Mouse (Mus musculus): ENCODE results near the gene Srp9. TPM values are rescaled to one million over a fixed set of nuclear protein-coding genes. Genes with fewer than 3 reads are reported as not detected.

Gene Srp9
- polyA plus RNA-seq, 1 experiment, result 81.2 TPM

DNA sequence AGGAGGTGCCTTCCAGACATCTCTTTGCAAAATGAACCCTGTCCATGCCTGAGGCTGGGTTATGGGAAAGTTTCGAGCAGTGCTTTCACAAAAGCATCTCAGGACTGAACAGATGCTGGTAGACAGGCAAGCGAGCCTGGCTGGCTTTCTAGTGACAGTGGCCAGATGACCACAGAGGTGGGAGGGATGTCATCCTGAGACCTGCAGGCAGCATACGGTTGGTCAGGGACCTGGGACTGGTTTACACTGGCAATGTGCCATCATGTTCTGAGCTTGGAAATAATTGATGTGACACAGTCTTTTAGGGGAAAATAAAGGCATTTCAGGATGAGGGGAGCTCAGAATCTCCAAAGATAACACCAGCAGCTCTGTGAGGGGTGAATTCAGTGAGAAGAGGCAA is 19.5 kb upstream of the Srp9 start:
- DNase-seq (ENCODE audit: low spot score), result no peak

DNA sequence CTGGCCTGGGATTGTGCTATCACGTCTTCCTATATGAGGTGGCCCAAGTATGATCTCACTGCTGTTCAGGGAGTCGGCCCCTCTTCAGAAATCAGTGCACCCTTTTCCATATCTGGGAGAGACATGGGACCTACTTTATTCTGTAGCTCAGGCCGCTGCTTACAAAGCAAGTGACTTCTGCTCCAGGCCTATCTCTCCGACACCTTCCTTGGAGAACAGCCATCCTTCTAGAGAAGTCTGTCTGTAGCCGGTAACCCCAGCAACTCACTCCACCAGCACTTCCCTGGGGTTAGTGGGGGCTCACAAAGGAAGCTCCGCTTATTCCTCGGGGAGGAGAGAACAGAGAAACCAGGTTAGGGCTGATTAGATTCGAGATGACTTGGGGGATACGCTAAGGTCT is 17.3 kb upstream of the Srp9 start:
- no peak for DNase-seq (ENCODE audit: low spot score)

DNA sequence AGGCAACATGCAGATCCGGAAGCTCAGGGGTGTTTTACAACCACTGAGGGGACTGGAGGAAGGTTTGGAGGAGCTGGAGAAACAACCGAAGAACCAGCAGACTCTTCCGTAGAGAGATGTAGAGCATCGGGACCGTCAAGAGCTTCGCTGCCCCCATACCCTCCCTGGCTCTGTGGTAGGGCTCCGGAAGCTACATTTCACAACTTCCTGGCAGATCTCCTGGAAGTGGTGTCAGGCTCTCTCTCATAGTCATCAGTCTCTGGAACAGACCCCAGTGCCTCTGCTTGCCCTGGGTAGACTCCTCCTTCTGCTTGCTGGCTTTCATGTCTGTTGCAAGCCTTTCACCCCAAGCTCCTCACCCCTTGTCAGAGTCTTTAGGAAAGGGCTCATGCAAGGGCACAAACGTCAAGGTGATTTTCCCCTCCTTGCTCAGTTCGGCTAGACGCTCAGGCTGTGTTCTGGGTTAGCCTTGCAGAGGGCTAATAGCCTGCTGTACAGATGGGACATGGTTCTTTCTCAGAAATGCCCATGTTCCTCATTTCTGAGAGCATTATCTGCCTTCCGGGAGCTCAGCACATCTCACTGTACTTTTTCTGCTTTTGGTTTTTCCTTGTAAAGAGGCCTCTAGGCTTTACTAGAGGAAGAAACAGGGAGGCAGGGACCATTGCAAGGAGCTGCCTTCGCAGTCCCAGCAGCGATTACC is 16.0 kb upstream of the Srp9 start:
- DNase-seq (ENCODE audit: low spot score), result no peak

DNA sequence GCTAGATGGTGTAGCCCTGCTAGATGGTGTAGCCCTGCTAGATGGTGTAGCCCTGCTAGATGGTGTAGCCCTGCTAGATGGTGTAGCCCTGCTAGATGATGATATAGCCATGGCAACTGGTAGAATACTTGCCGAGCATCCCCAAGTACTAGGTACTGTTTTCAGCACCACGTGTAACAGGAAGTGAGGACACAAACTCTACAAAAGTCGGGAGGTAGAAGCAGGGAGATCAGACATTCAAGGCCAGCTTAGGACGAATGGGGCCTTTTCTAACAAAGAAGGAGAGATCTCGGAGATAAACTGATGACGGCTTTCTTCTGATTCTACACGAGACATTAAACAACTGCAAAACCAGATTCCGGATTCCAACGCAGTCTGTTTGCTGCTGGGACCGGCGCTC is 14.4 kb upstream of the Srp9 start:
- DNase-seq (ENCODE audit: low spot score), result no peak

DNA sequence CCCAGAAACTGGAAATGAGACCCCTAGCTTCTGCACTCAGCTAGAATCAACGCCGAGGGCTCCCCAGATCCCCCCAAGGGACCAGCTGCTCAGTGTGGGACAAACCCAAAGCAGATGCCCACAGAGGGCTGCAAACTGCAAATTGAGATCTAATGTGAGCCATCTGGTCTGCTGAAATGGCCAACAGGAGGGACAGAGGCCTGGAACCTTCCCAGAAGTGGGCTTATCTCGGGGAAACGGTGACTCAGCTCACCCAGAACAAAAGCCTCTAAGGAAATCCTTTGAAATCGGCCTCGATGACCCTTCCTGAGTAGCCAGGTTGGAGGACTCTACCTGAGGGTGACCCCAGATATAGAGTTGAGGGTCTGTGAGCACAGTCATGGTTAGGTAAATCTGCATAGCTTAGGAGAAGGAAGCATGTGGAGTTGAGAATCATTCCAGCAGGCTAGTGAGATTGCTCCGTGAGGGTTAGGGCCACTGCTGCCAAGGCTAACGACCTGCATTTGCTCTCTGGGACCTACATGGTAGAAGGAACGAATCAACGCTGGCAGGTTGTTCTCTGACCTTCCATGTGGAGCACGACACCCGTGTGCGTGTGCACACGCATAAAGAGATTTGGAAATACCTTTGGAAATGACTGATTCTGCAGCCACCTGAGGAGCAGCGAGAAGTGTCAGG is 13.7 kb upstream of the Srp9 start:
- DNase-seq (ENCODE audit: low spot score), result no peak

DNA sequence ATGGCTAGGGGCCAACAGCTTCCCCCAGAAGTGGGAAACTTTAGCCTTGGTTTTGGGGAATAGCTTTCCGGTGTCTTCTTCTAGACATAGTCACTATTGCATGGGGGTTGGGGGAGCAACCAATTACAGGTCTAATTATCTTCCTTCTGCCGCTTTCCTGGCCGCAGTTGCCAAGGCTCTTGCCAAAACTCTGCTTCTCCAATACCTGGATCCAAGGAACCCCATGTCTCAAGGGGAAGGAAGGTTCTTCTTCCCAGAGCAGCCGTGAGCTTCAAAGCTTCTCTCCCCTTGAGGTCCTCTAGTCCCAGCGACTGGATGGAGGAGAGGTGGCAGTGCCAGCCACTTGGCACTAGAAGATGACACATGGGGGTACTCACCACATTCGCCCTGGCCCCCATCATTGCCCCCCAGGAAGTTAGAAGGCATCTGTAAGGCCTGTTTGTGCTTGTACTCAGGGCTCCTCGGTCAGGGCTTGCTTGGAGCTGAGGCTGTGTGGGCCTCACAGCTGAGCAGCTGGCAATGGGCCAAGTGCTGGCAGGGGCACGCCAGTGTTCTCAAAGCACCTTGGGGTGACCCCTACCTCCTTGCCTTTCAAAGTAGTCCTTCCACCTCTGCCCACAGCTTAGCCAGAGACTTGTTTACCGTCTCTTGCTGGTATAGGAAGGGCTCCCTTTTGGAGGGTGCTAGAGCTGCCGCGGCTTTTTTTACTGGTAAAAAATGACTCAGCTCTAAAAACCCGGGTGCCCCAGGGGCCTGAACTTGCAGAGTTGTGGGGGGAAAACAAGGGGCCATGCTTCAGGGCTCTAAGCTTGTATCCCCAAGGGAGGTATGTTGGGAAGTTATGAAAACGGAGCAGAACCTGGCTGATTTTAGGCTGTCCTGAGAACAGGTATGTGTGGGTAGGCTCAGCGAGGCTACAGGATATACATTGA is 12.9 kb upstream of the Srp9 start:
- DNase-seq (ENCODE audit: low spot score), result no peak

DNA sequence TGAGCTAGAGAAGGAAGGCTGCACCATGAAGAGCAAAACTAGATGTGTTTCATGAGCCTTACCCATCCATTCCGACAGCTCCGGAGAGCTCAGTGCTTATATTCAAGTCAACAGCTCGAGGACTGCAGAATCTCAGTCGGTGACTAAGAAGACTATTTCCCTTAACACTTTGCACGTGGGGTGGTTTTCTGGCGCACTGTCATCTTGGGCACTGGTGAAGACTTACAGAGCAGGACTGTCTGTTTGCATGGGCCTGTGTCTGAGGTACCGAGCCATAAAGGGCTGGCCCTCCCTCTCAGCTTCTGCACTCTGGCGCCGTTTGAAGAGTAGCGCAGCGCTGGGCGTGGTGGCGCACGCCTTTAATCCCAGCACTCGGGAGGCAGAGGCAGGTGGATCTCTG is 12.2 kb upstream of the Srp9 start:
- DNase-seq (ENCODE audit: low spot score), result no peak

DNA sequence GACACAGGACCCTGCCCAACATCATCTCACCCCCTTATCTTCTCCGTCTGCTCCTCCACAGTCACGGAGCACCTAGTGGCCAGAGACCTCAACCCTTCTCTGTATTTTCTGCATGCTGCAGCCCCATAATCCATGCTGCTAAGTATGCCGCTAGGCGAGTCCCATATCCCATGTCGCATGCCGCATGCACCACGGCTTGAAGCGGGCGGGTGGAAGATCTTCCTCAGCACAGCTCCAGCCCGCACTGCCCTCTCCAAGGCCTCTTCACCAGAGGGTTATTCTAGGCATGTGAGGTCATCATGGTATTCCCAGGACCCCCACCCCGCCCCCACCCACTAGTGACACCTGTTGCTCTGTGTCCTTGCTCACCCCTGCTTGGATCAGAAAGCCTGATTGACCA is 11.4 kb upstream of the Srp9 start:
- no peak for DNase-seq (ENCODE audit: low spot score)

DNA sequence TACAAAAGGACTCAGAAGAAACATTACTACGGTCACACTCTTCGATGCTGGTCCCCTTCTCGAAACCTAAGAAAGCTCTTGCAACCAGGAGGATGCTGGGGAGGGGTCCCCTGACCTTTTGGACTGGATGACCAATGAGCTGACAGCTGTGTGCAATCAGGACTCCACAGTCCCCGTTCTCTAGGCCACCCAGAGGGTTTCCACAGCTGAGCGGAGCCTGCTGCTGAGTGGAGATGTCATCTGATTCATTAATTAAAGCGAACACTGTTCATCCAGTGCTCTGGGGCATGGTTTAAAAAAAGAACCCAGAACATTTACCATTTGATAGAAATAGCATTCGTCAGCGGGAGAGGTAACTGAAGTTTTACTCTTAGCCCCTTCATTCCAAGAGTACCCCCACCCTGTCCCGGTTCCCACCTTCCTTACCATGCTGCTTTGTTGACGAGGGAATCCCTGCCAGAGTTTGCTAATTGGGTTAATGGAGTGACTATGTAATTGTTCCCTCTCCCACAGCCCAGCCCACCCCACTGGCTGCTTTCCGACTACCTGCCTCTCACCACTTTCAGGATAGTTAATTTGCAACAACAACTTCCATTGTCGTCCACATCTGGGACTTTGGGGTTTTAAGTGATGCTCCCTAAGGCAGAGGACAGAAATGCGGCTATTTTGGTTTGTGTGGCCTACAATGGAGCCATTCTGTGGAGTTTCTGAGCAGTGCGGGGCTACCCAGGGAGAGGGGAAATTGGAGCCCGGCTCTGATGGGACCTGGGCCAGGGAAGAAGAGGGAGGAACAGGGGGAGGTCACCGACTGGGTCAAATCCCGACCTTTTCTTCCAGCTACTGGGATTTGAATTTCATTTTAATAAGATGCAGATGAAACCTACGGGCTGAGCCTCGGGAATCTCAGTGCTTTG is 10.7 kb upstream of the Srp9 start:
- DNase-seq (ENCODE audit: low spot score), result no peak

DNA sequence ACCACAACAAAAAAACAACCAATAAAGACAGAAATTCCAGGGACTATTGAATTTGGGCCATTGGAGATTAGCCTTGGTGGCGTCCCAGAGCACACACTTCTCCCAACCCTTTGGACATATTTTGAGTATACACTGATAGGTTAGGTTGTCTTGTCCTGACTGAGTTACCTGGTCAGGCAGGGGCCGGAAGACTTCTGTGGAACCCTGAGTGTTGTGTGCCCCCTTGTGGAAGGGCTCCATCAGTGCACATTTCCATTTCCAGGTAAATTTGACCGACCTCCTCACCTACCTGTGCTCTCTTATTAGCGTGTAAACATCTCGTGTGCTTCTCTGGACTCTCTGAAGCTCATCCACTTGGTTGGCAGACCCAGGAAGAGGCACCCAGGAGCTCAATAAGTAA is 9.3 kb upstream of the Srp9 start:
- DNase-seq (ENCODE audit: low spot score), result no peak

DNA sequence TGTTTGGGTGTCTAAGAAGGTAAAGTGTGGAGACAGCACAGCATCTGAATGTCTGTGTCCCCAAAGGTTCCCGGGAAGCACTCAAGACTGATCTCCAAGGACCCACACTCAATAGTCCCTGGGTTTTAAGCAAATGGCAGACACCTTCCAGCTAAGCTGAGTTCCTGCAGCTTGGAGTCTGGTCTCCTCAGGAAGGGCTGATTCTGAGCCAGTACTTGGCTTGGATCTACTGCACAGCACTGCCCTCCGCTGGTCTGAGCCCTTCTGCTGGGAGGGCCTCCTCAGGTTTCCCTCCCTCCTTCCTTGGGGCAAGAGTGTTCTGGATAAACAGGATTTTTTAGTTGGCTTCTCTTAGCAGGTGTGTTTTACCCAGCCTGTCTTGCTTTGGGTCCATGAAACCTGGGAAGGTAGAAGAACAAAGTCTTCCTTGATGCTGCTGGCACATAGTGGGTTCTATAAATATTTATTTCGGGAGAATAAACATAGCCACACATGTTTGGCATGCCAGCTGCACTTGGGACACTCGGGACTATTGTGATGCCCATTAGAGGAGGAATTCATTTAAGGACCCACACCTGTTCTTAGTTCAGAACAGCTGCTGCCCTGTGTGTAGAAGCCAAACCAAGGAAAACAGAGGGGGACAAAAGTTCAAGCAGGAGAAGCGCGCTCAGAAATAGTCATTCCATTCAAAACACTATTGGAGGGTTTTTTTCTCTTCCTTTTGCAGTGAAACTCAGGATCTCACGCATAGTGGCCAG is 8.7 kb upstream of the Srp9 start:
- DNase-seq (ENCODE audit: low spot score), result no peak

DNA sequence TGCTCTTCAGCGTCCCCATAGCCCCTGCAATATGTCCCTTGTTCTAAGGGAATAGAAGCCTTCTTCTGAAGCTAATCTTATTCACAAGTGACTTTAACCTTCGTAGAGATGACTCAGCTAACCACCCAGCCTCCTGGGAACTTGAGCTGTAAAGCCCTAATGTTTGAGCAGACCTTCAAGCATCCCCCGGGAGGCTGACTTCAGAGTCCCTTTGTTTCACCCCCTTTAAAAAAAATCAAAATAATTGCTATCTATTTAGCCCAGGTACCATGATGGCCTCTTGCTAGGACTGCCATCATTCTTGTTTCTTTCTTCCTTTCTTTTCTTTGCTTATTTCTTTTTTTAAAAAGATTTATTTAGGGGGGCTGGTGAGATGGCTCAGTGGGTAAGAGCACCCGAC is 2.1 kb upstream of the Srp9 start:
- no peak for DNase-seq (ENCODE audit: low spot score)

DNA sequence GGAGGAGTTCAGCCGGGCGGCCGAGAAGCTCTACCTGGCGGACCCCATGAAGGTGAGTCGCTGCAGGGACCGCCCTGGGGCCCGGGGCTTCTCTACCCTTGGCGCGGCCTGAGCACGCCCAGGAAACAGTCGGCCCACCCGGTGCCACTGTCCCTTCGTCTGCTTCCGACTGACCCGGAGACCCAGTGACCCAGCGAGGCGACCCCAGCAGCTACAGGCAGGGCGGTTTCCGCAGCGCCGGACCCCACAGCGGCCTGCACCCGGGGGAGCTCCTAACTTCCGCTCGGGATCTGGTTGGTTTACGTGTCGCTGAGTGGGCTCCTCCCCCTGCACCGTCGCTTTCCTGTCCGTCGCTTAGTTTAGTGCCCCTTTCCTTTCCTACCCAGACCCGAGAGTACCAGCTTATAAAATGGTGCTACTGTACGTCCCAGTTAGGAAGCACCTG is 409 bp downstream of the Srp9 start:
- no peak for DNase-seq (ENCODE audit: low spot score)

DNA sequence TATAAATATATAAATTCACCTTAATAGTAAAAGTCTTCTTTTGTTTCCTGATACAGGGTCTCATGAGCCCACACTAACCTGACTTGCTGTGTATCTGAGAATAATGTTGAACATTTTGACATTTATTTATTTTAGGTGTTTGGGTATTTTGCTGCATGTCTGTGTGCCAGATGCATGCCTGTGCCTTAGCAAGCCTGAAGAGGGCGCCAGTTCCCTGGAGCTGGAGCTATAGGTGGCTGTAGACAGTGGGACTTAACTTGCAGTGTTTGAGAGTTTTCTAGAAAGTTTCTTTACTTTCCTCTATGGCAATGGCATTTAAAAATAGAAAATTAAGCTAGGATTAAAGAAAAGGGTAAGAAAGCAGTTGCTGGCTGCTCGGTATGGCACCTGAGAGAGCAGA is 6.3 kb downstream of the Srp9 start:
- DNase-seq (ENCODE audit: low spot score), result no peak

DNA sequence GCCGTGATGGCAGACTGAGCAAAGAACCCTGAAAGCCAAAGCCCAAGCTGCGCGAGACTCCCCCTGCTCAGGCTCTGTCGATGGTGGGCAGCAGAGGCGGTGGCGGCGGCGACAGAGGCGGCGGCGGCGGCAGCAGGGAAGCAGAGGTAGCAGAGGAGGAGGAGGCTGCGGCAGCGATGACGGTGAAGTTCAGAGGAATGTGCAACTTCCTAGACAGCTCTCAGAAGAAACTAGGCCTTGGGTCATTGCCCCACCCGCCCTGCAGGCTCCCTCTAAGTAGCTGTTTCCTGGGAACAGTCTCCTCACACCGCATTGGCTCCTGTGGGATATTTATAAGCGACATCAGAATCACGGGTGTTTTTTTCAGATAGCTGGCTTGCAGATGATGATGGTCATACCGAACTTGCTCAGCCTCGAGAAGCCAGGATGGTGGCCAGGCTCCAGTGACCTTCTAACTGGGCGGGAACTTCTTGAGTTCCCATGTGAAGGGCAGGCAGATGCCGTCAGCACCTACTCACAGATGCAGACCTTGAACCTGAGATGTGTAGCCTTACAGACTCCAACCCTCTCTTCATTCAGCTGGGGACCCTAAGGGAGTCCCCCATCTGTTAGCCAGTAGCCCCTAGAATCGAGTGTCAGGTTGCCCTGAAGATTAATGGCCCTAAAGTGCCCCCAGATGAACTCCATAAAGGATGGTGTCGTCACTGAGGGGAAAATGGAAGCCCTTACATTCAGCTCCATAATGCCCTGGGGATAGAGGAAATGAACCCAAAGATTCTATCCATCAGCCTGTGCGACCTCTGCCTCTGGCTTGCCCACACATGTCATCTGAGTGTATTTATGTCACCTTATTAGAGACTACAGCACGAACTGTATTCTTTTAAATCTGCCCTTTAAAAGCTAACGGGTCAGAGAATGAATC is 12.9 kb downstream of the Srp9 start:
- DNase-seq (ENCODE audit: low spot score), result no peak

DNA sequence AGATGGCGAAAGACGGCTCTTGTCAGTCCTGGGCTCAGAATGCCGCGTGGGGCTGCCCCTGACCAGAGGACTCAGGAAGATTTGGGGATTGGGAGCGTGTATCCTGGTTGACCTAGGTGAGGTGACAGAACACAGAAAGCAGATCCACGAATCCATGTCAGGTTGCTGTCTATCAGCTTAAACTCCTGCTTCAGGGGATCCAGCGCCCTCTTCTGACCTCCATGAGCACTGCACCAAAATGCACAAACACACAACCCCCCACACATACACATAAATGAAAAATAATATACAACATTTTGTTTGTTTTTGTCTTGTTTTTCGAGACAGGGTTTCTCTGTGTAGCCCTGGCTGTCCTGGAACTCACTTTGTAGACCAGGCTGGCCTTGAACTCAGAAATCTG is 13.6 kb downstream of the Srp9 start:
- no peak for DNase-seq (ENCODE audit: low spot score)

DNA sequence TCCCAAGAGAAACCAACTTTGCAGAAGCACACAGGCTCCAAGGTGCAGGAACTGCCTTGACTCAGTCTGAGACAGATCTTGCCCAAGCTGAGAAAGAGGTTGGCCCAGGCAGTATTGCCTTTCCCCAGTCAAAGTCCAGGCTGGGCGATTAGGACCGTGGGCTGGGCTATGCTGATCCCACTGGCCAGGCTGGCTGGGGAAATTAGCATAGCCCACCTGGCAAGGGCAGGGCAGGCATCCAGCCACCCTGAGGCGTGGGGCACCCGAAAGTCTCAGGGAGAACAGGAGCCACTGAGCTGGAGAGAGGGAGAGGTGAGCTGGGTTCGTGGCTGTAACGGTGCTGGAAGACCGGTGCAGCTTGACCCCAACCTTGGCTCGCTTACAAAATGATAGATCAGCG is 15.4 kb downstream of the Srp9 start:
- no peak for DNase-seq (ENCODE audit: low spot score)

DNA sequence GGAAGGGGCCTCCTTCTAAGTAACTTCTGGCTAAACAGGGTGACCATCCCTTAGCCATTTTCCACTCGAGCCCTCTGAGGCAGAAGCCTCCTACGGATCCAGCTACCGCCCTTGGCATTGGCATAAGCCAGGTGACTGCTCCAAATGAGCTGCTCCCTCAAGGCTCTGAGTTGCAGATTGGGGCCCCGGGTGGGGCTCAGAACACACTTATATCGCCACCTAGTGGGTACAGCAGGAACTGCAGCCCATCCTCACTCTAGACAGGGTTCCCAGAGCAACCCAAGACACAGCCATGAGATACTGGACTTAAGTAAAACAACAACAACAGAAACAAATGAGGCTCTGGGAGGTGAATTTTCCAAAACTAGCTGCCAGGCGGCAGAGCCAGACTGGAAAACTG is 15.8 kb downstream of the Srp9 start:
- DNase-seq (ENCODE audit: low spot score), result peak; percentile 66

DNA sequence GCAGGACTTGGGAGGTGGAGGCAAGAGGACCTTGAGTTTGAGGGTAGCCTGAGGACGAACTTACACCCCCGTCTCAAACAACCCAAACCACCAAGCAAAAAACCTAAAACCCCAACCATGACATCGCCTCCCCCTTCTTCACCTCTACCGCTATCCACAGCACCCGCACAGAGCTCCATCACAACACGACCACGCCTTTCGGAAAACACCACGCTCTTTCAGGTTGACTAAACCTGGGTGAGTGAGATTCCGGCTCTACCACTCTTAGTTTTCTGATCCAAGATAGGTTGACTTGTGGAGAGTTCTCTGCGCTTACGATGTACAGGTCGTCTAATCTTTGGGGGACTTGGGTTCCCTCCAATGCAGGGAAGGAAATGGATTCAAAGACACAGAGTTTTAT is 18.2 kb downstream of the Srp9 start:
- DNase-seq (ENCODE audit: low spot score), result no peak

DNA sequence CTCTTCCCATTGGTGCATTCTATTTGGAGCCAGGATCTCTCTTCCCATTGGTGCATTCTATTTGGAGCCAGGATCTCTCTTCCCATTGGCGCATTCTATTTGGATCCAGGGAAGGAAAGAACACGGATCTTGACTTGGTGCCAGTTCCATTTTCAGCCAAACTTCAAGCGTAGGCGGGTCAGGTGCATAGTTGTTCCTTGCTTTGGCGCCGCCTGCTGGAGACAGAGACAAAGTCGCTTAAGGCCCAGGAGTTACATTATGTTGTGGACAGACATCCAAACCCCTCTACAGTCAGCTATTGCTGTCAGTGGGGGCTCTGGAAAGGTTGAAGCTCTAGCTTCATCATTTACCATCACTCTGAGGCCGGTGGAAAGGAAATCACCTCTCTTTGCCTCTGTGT is 18.8 kb downstream of the Srp9 start:
- no peak for DNase-seq (ENCODE audit: low spot score)
